Mouse (Mus musculus) gastrocnemius, postnatal 4 days (tissue): ENCODE results near the gene Rab35. TPM values are rescaled to one million over a fixed set of nuclear protein-coding genes. Genes with fewer than 3 reads are reported as not detected.

ENCODE experiments used
- microRNA-seq: library from miRNA; unstranded; fragments of <30 nt; microRNA quantifications from one replicate; pipeline ENCODE4 v1.2.0, GENCODE M21; 2021
- total RNA-seq, 2 experiments: library from RNA; stranded (reverse); gene quantifications; 2 replicates each; pipeline ENCODE4 v1.2.3; 2021

Rab35 gene
- total RNA-seq, 2 experiments from 2014 or later = 43.1 to 46.8 TPM

Small RNA genes within 50 kb of the gene (microRNA-seq; reads per million reads assigned to microRNA genes)
- gene Mir7030 = not detected

Other genes with a start within 250 kb of the Rab35 start
- 1 to 10 TPM; 6.2 to 6.5 TPM for gene Msi1, start 202.3 kb upstream of the Rab35 start, total RNA-seq
- not detected for gene Pla2g1b, start 165.6 kb upstream of the Rab35 start, total RNA-seq
- 10 to 100 TPM; 13.4 to 16.8 TPM for gene Sirt4, start 147.2 kb upstream of the Rab35 start, total RNA-seq
- 100 to 1,000 TPM; 170 to 175 TPM for gene Pxn, start 125.2 kb upstream of the Rab35 start, total RNA-seq
- gene Rplp0, start 72.4 kb upstream of the Rab35 start, total RNA-seq = 1,000 to 10,000 TPM; 1,089 to 1,227 TPM
- 10 to 100 TPM; 48.8 to 50.7 TPM for gene Gcn1l1, start 66.7 kb upstream of the Rab35 start, total RNA-seq
- 1 to 10 TPM; 6.8 to 6.9 TPM for gene Bicdl1, start 99.7 kb downstream of the Rab35 start, total RNA-seq
- 10 to 100 TPM; 12.7 to 15.6 TPM for gene Cit, start 213.4 kb downstream of the Rab35 start, total RNA-seq